Comparison of ENCODE assay signal across 11 mouse cellular contexts in the genomic region with DNA sequence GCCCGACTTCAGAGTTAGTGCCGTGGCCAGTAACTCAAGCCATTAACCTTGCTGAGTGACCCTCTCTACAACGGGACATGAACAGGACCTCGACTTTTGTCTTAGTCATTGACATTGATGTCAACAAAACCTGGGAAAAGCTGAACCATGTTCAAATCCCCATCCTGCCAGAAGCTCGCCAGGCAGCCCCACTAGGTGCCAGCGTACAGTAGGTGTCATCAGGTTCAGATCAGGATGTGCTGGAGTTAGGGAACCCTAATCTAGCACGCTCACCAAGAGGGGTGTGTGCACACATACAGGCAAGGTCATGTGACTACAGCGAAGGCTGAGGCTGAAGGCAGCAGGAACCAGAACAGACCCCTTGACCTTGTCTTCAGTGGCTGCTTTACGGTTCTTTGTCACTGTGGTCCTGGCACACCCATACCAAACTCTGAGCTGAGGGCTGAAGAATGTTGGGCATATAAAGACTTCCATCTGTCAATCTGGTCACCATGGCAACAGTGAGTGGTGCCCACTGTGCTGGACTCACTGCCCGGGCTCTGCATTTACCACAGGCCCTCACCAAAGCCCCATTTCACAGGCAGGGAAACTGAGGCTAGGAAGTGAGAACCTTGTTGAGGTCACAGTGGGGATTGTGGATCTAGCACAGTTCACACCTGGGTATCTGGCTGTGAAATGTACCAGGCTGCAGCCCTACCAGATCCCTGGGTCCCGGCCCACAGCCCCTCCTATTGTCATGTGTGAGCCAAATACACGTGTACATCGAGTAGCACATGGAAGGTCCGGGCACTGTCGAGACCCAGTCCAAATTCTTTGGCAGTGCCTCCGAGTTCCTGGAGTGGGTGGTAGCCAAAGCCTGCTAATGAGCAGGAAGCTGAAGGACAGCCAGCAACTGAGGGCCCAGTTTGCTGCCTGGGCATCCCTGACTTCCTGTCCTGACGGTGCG. TPM values are rescaled to one million over a fixed set of nuclear protein-coding genes. Genes with fewer than 3 reads are reported as not detected.
DNase-seq lines count a peak whose midpoint lies in the region; ATAC-seq lines count a peak whose summit lies in the region.
"Had no signal": no experiment of that assay in that cellular context is flagged by ENCODE, and none has a peak within 500 bp of the region (broad histone marks: within the 10 kb centered on the region; RNA-seq: fewer than 3 reads in every experiment).

No protein-coding gene starts in this region.

- H3K4me1 ChIP-seq in lung, embryonic 16.5 days (replicated peaks; ENCODE audit: control insufficient read depth, insufficient read depth, low read length) = peaks cover 3% of the 10 kb centered on the region; the same call in 1 of the 2 replicates
- H3K4me1 ChIP-seq in midbrain, embryonic 16.5 days (ENCODE audit: control insufficient read depth, insufficient read depth, low read length) = no peaks in the 10 kb centered on the region

- H3K36me3 ChIP-seq in lung, embryonic 16.5 days (ENCODE audit: control insufficient read depth, insufficient read depth, low read length) = no peaks in the 10 kb centered on the region
- no peaks in the 10 kb centered on the region for H3K36me3 ChIP-seq in midbrain, embryonic 16.5 days (ENCODE audit: control insufficient read depth, insufficient read depth, low read length)

- no peak for DNase-seq in frontal cortex, postnatal 10 days (ENCODE audit: low spot score in 2 of 2)
- DNase-seq in lung, postnatal 14 days = no peak
- peak; percentile 91 to 95 for DNase-seq in cerebellum, postnatal 14 days
- DNase-seq in thymus, postnatal 14 days = no peak
- DNase-seq in adrenal gland, postnatal 4 days (ENCODE audit: low spot score in 2 of 2) = no peak

- no peak overlapping the region for H3K9ac ChIP-seq in lung, embryonic 16.5 days (ENCODE audit: low read length)
- H3K9ac ChIP-seq in midbrain, embryonic 16.5 days (ENCODE audit: low read depth, low read length) = no peak overlapping the region
- H3K9ac ChIP-seq: embryonic facial prominence, embryonic 12.5 days; liver, embryonic 14.5 days had no signal

- no peak overlapping the region for H3K4me2 ChIP-seq in lung, embryonic 16.5 days (ENCODE audit: low read depth, low read length)
- H3K4me2 ChIP-seq in midbrain, embryonic 16.5 days (ENCODE audit: low read length) = no peak overlapping the region
- H3K4me2 ChIP-seq: embryonic facial prominence, embryonic 12.5 days had no signal

- no peaks in the 10 kb centered on the region for H3K9me3 ChIP-seq in lung, embryonic 16.5 days (ENCODE audit: control insufficient read depth, low read length)
- no peaks in the 10 kb centered on the region for H3K9me3 ChIP-seq in midbrain, embryonic 16.5 days (replicated peaks; ENCODE audit: control insufficient read depth, low read length, poor library complexity, severe bottlenecking)
- H3K9me3 ChIP-seq: embryonic facial prominence, embryonic 12.5 days had no signal

- no peak overlapping the region for H3K4me3 ChIP-seq in lung, embryonic 16.5 days (ENCODE audit: low read length)
- H3K4me3 ChIP-seq in midbrain, embryonic 16.5 days (ENCODE audit: low read depth, low read length) = no peak overlapping the region
- H3K4me3 ChIP-seq: embryonic facial prominence, embryonic 12.5 days had no signal

- no peak overlapping the region; the same call in 1 of the 2 replicates for H3K27ac ChIP-seq in lung, embryonic 16.5 days (ENCODE audit: low read length)
- H3K27ac ChIP-seq in midbrain, embryonic 16.5 days (ENCODE audit: low read length) = peak overlapping the region; percentile 44; the same call in 1 of the 2 replicates
- H3K27ac ChIP-seq: embryonic facial prominence, embryonic 12.5 days; liver, embryonic 14.5 days had no signal

- WGBS in lung, embryonic 16.5 days = 72% methylated on average over 18 of the region's 18 CpGs
- 79% methylated on average over 18 of the region's 18 CpGs for WGBS in midbrain, embryonic 16.5 days

- no peaks in the 10 kb centered on the region for H3K27me3 ChIP-seq in lung, embryonic 16.5 days (ENCODE audit: control insufficient read depth, insufficient read depth, low read depth, low read length)
- H3K27me3 ChIP-seq in midbrain, embryonic 16.5 days (ENCODE audit: control insufficient read depth, insufficient read depth, low read depth, low read length) = no peaks in the 10 kb centered on the region
- H3K27me3 ChIP-seq: embryonic facial prominence, embryonic 12.5 days had no signal

- peak; percentile 63 for ATAC-seq in frontal cortex, adult (ENCODE audit: low TSS enrichment)
- peak; percentile 29; the same call in 1 of the 2 replicates for ATAC-seq in lung, embryonic 16.5 days (ENCODE audit: low read depth)
- ATAC-seq in midbrain, embryonic 16.5 days = 0 out of 2 replicates have a peak, but pooled peaks have one; percentile 57

RNA-seq across cellular contexts. Expression of a gene that starts 30.4 kb away (rescaled TPM):
- polyA plus RNA-seq in lung, embryonic 16.5 days (2015; fragmentation: Nextera tagmentation; extraction: Ambion mirVana) = 19.4 and 20.0 TPM in 2 replicates
- 47.7 and 56.7 TPM in 2 replicates for polyA plus RNA-seq in midbrain, embryonic 16.5 days (2015; fragmentation: Nextera tagmentation; extraction: Ambion mirVana)
- 10 to 100 TPM; 25.9 to 29.7 TPM for total RNA-seq in adrenal gland, postnatal 4 days (2021)

RNA-seq across cellular contexts. Expression of a gene that starts 30.5 kb away (rescaled TPM):
- 6.3 and 9.2 TPM in 2 replicates for polyA plus RNA-seq in lung, embryonic 16.5 days (2015; fragmentation: Nextera tagmentation; extraction: Ambion mirVana)
- 18.0 and 20.1 TPM in 2 replicates for polyA plus RNA-seq in midbrain, embryonic 16.5 days (2015; fragmentation: Nextera tagmentation; extraction: Ambion mirVana)
- 1 to 10 TPM; 2.0 to 2.6 TPM for total RNA-seq in adrenal gland, postnatal 4 days (2021)
- total RNA-seq: gastrocnemius, postnatal 14 days had no signal

Comparison
In these comparisons a context has a peak if more than half of its experiments do, and no peak if none do; other contexts are left out.
1. DNase-seq: peak in cerebellum, postnatal 14 days (2 of 2); none in frontal cortex, postnatal 10 days (0 of 2), lung, postnatal 14 days (single experiment), thymus, postnatal 14 days (single experiment) and adrenal gland, postnatal 4 days (0 of 2).
2. Peak in every context shown above with its lines, with median percentiles within 50 percentile points of each other: ATAC-seq.